In genomic region chr15:78328520-78329097, GRCm38 (mm10) we compare ENCODE assay signal across 15 mouse cellular contexts.
"Had no signal": no experiment of that assay in that cellular context is flagged by ENCODE, and none has a peak within 500 bp of the region (broad histone marks: within the 10 kb centered on the region; RNA-seq: fewer than 3 reads in every experiment).

No protein-coding gene starts in this region.

- H3K36me3 ChIP-seq: limb, embryonic 10.5 days; limb, embryonic 13.5 days; midbrain, embryonic 10.5 days; midbrain, embryonic 13.5 days had no signal

- H3K9ac ChIP-seq: limb, embryonic 13.5 days; liver, embryonic 14.5 days; midbrain, embryonic 13.5 days had no signal

- H3K4me2 ChIP-seq: limb, embryonic 13.5 days; midbrain, embryonic 13.5 days had no signal

- H3K27me3 ChIP-seq: limb, embryonic 13.5 days; midbrain, embryonic 13.5 days had no signal

- H3K4me3 ChIP-seq: layer of hippocampus, adult 2 months; limb, embryonic 10.5 days; limb, embryonic 13.5 days; midbrain, embryonic 10.5 days; midbrain, embryonic 13.5 days had no signal

- H3K9me3 ChIP-seq: limb, embryonic 10.5 days; limb, embryonic 13.5 days; midbrain, embryonic 10.5 days; midbrain, embryonic 13.5 days had no signal

- DNase-seq: kidney, adult 2 months; kidney, postnatal 25 days; layer of hippocampus, adult 9-11 months; lung, adult 2 months; lung, postnatal 14 days; lung, postnatal 4 days; thymus, adult 18-20 months; thymus, postnatal 4 days had no signal

- ATAC-seq: midbrain, embryonic 13.5 days had no signal

- H3K27ac ChIP-seq: kidney, postnatal 0 days; layer of hippocampus, adult 2 months; limb, embryonic 10.5 days; limb, embryonic 13.5 days; liver, embryonic 14.5 days; midbrain, embryonic 10.5 days; midbrain, embryonic 13.5 days had no signal
